Mouse (Mus musculus) heart, adult 2 months (tissue): ENCODE measurements at regions not wholly inside any gene's neighbourhood (a gene's known extent, or its start where the extent isn't known, plus 50 kb on each side); places are given as distances from the start of the nearest gene placed in this dataset.

Experiments used
- CTCF ChIP-seq: fragments of 200-600 bp; IDR thresholded peaks from 2 replicates; pipeline ENCODE4 v1.8.1; 2022; ENCODE audit warnings: antibody characterized with exemption, mild to moderate bottlenecking, moderate library complexity
- EP300 ChIP-seq: fragments of 200-500 bp; IDR thresholded peaks from 2 replicates; pipeline ENCODE4 v1.6.1; 2011; ENCODE audit warnings: low read depth, low read length, control low read depth; ENCODE audit not compliant: insufficient read depth

- TF ChIP-seq CTCF (no peak), EP300 (no peak)
Observed at GRCm38 (mm10) chr5:133937967-133938918, 161.3 kb upstream of the Castor2 start.
